Mouse (Mus musculus) forebrain, postnatal 0 days (tissue): ENCODE results near the gene Arl6ip5. TPM values are rescaled to one million over a fixed set of nuclear protein-coding genes. Genes with fewer than 3 reads are reported as not detected.

ENCODE experiments used
- ATAC-seq: fragments of 200-750 bp; cut with Nextera tagmentation; 2 replicates; pipeline ENCODE4 v1.8.0; 2017; ENCODE audit warnings: mild to moderate bottlenecking, moderate library complexity
- DNase-seq: peaks from one replicate; pipeline ENCODE4 v3.0.0-alpha.2; 2015
- H3K27ac ChIP-seq: fragments of 300-500 bp; sonication (generic); 2 replicates; pipeline ENCODE4 v1.5.1; 2014; ENCODE audit warnings: low read depth, mild to moderate bottlenecking, antibody characterized with exemption, low read length, moderate library complexity, mixed read lengths
- H3K27me3 ChIP-seq: fragments of 300-500 bp; sonication (generic); 2 replicates; pipeline ENCODE4 v1.6.1; 2014; ENCODE audit warnings: mild to moderate bottlenecking, low read length, mixed read lengths; ENCODE audit not compliant: insufficient read depth
- H3K36me3 ChIP-seq: fragments of 300-500 bp; sonication (generic); 2 replicates; pipeline ENCODE4 v1.6.1; 2014; ENCODE audit warnings: mild to moderate bottlenecking, moderate library complexity; ENCODE audit not compliant: insufficient read depth
- H3K4me1 ChIP-seq: fragments of 300-500 bp; sonication (generic); 2 replicates; pipeline ENCODE4 v1.6.1; 2014; ENCODE audit warnings: antibody characterized with exemption; ENCODE audit not compliant: insufficient read depth
- H3K4me2 ChIP-seq: fragments of 300-500 bp; sonication (generic); 2 replicates; pipeline ENCODE4 v1.6.1; 2014; ENCODE audit warnings: low read depth, mild to moderate bottlenecking, moderate library complexity
- H3K4me3 ChIP-seq: fragments of 300-500 bp; sonication (generic); 2 replicates; pipeline ENCODE4 v1.5.1; 2014; ENCODE audit warnings: low read depth, low read length, mixed read lengths
- H3K9ac ChIP-seq: fragments of 300-500 bp; sonication (generic); 2 replicates; pipeline ENCODE4 v1.6.1; 2014; ENCODE audit warnings: mild to moderate bottlenecking
- H3K9me3 ChIP-seq: fragments of 300-500 bp; sonication (generic); 2 replicates; pipeline ENCODE4 v1.6.1; 2016; ENCODE audit warnings: low read length
- CTCF ChIP-seq: sonication (generic); IDR thresholded peaks from 2 replicates; pipeline ENCODE4 v1.5.1; 2016; ENCODE audit warnings: antibody characterized with exemption, control low read depth, low read depth
- WGBS: fragments of 180-500 bp; shearing (Covaris S2); extraction: QIAGEN DNeasy Blood & Tissue Kit; methylation state at CpG from one replicate; pipeline ENCODE4 v1.1.7; 2014; 5-methylcytosine and 5-hydroxymethylcytosine counted together
- polyA plus RNA-seq: library from polyadenylated mRNA; unstranded; fragments of >200 nt; fragmentation: Nextera tagmentation; extraction: Ambion mirVana; gene quantifications from 2 replicates; pipeline ENCODE4 v1.2.1, GENCODE M21; 2015
- total RNA-seq: library from RNA; depleted of rRNA; stranded (reverse); fragments of >200 nt; gene quantifications from 2 replicates; pipeline ENCODE4 v1.2.3, GENCODE M21; 2014; rRNA removed

Gene Arl6ip5
- total and polyA plus RNA-seq, 2 experiments from 2014 or later = 101 to 146 TPM

DNA sequence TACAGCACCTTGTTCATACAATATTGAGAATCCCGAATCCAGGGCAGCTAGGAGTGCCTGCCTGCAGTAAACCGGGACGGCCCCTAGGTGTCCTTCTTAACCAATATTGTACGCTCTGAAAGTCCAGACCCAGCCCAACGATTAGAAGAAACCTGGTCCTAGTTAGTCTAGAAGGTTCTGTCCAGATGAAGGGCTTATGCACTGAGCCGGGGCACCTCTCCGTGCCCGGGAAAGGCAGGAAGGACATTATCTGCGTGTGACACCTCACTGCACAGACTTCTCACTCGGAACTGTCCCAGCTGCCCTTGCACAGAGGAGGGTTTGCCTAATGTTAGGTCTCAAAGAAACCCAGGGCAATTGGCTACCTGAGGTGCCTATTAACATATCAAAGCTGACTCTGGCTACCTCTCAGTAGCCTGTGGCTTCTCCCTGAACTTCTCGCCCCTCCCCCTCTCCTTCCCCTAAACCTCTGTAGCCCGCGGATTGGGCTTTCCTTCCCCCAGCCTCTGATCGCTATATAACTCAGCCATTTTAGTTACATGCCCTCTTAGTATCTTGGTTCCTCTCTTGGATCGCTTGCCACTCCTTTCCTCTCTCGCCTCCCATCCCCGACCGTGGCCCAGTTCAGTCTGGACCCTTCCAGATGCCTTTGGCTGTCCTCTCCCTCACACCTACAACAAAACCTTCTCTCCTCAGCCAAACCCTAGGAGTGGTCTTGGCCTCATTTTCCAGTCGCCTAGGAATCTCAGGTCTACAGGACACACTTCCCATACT lies 67.7 kb downstream of the Arl6ip5 start:
- Histone ChIP-seq H3K4me1 (peaks cover 4% of the 10 kb centered on the region; the same call in 1 of the 2 replicates), H3K36me3 (no peaks in the 10 kb centered on the region), H3K4me2 (peak overlapping the region; percentile 65), H3K9me3 (no peaks in the 10 kb centered on the region), H3K27me3 (no peaks in the 10 kb centered on the region), H3K27ac (no peak overlapping the region), H3K4me3 (peak overlapping the region; percentile 28), H3K9ac (peak overlapping the region; percentile 37; the same call in 1 of the 2 replicates)
- ATAC-seq (peak; percentile 86), DNase-seq (peak; percentile 84)
- WGBS = 6% methylated on average over 19 of the region's 19 CpGs
- peak; percentile 86 for TF ChIP-seq CTCF

DNA sequence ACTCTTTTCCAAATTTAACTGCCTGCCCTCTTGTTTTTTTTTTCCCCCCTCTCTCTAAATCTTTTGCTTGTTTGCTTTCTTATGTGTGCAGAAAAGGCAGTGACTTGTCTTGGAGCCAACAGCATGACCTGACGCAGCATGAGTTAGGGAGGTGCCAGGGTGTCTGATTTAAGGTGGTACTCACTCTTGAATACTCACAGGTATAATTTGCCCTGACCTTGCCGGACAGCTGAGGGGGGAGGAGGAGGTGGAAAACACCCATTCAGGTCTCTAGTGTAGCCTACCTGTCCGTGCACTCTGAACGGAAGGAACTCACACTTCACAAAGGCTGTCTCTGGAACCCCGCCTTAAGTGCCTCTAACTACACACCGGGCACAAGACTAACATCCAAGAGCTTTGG lies 68.4 kb downstream of the Arl6ip5 start:
- H3K4me3 ChIP-seq = no peak overlapping the region
- ATAC-seq = no peak
- peaks cover 4% of the 10 kb centered on the region; the same call in 1 of the 2 replicates for H3K4me1 ChIP-seq
- H3K9me3 ChIP-seq = no peaks in the 10 kb centered on the region
- H3K9ac ChIP-seq = no peak overlapping the region
- H3K27ac ChIP-seq = no peak overlapping the region
- H3K4me2 ChIP-seq = no peak overlapping the region
- H3K36me3 ChIP-seq = no peaks in the 10 kb centered on the region
- no peak for DNase-seq
- no peaks in the 10 kb centered on the region for H3K27me3 ChIP-seq
- TF ChIP-seq CTCF = no peak
- WGBS = 38% methylated on average over 6 of the region's 6 CpGs

Other genes starting within 250 kb of the Arl6ip5 start
- gene Fam19a4, start 150.3 kb upstream of the Arl6ip5 start, total RNA-seq = 1.3 and 1.7 TPM in 2 replicates
- 1.6 and 2.4 TPM in 2 replicates for gene Fam19a4, start 150.3 kb upstream of the Arl6ip5 start, polyA plus RNA-seq
- gene Eogt, start 61.5 kb upstream of the Arl6ip5 start, total RNA-seq = 18.0 and 24.8 TPM in 2 replicates
- 5.5 and 8.8 TPM in 2 replicates for gene Eogt, start 61.5 kb upstream of the Arl6ip5 start, polyA plus RNA-seq
- 30.7 and 32.7 TPM in 2 replicates for gene Tmf1, start 31.6 kb upstream of the Arl6ip5 start, total RNA-seq
- 31.9 and 41.3 TPM in 2 replicates for gene Tmf1, start 31.6 kb upstream of the Arl6ip5 start, polyA plus RNA-seq
- 83.2 and 86.3 TPM in 2 replicates for gene Uba3, start 5.0 kb upstream of the Arl6ip5 start, total RNA-seq
- 61.3 and 67.2 TPM in 2 replicates for gene Uba3, start 5.0 kb upstream of the Arl6ip5 start, polyA plus RNA-seq
- 0.05 and 0.46 TPM in 2 replicates for gene Lmod3, start 42.1 kb downstream of the Arl6ip5 start, total RNA-seq
- 0.08 and 0.11 TPM in 2 replicates for gene Lmod3, start 42.1 kb downstream of the Arl6ip5 start, polyA plus RNA-seq